Mouse (Mus musculus): Measurements from ENCODE around the gene Snapc3. TPM values are rescaled to one million over a fixed set of nuclear protein-coding genes. Genes with fewer than 3 reads are reported as not detected.
A peak's percentile ranks its signal among the peaks of the same experiment; 100 is the strongest.

The Snapc3 gene
- polyA plus RNA-seq, 1 experiment from 2014 or later, result 75.3 TPM

- Histone ChIP-seq H3K9me3 (no peaks in the 10 kb centered on the region), H3K4me3 (no peak overlapping the region), H3K27me3 (replicated peaks) (no peaks in the 10 kb centered on the region), H3K9ac (no peak overlapping the region), H3K4me2 (no peak overlapping the region), H3K4me1 (no peaks in the 10 kb centered on the region), H3K36me3 (replicated peaks) (no peaks in the 10 kb centered on the region), H3K27ac (no peak overlapping the region)
- ATAC-seq (replicated peaks), result no peak
- 75% methylated on average over 9 of the region's 9 CpGs for WGBS
Observed at GRCm38 (mm10) chr4:83396996-83397770, 20.3 kb upstream of the Snapc3 start.

GRCm38 (mm10) chr4:83398527-83398926, 19.0 kb upstream of the Snapc3 start:
- 85% methylated on average over 2 of the region's 2 CpGs for WGBS
- no peak overlapping the region for H3K9ac ChIP-seq
- H3K4me1 ChIP-seq, result no peaks in the 10 kb centered on the region

GRCm38 (mm10) chr4:83400691-83401595, 16.6 kb upstream of the Snapc3 start:
- Histone ChIP-seq H3K4me2 (no peak overlapping the region), H3K9me3 (no peaks in the 10 kb centered on the region; the same call in 1 of the 2 replicates), H3K4me3 (no peak overlapping the region), H3K4me1 (no peaks in the 10 kb centered on the region), H3K36me3 (replicated peaks) (no peaks in the 10 kb centered on the region), H3K27me3 (replicated peaks) (no peaks in the 10 kb centered on the region), H3K9ac (no peak overlapping the region), H3K27ac (no peak overlapping the region)
- WGBS, result 88% methylated on average over 7 of the region's 7 CpGs
- ATAC-seq (replicated peaks), result no peak

More at GRCm38 (mm10) chr4:83398527-83398926, 19.0 kb upstream of the Snapc3 start:
- ATAC-seq (replicated peaks), result peak; percentile 42; the same call in 1 of the 2 replicates
- Histone ChIP-seq H3K36me3 (replicated peaks) (no peaks in the 10 kb centered on the region), H3K27me3 (replicated peaks) (no peaks in the 10 kb centered on the region), H3K4me2 (no peak overlapping the region), H3K9me3 (no peaks in the 10 kb centered on the region; the same call in 1 of the 2 replicates), H3K4me3 (no peak overlapping the region), H3K27ac (no peak overlapping the region)

- Histone ChIP-seq H3K4me2 (no peak overlapping the region), H3K4me3 (no peak overlapping the region), H3K27me3 (replicated peaks) (no peaks in the 10 kb centered on the region), H3K4me1 (no peaks in the 10 kb centered on the region), H3K36me3 (replicated peaks) (no peaks in the 10 kb centered on the region), H3K27ac (no peak overlapping the region), H3K9me3 (no peaks in the 10 kb centered on the region; the same call in 1 of the 2 replicates), H3K9ac (no peak overlapping the region)
- ATAC-seq (replicated peaks), result no peak
Observed at GRCm38 (mm10) chr4:83401712-83402111, 15.8 kb upstream of the Snapc3 start.

- WGBS, result 91% methylated on average over 6 of the region's 6 CpGs
- no peak overlapping the region for H3K4me3 ChIP-seq
- no peak for ATAC-seq (replicated peaks)
- no peak overlapping the region for H3K27ac ChIP-seq
- no peak overlapping the region for H3K9ac ChIP-seq
- H3K36me3 ChIP-seq (replicated peaks), result no peaks in the 10 kb centered on the region
- no peaks in the 10 kb centered on the region for H3K27me3 ChIP-seq (replicated peaks)
- no peaks in the 10 kb centered on the region for H3K4me1 ChIP-seq
- H3K4me2 ChIP-seq, result no peak overlapping the region
- peaks cover 3% of the 10 kb centered on the region for H3K9me3 ChIP-seq
Observed at GRCm38 (mm10) chr4:83407688-83408087, 9.8 kb upstream of the Snapc3 start.

- Histone ChIP-seq H3K4me3 (no peak overlapping the region), H3K9me3 (peaks cover 3% of the 10 kb centered on the region; the same call in 1 of the 2 replicates), H3K9ac (no peak overlapping the region), H3K27ac (no peak overlapping the region), H3K36me3 (replicated peaks) (no peaks in the 10 kb centered on the region), H3K27me3 (replicated peaks) (no peaks in the 10 kb centered on the region), H3K4me1 (no peaks in the 10 kb centered on the region), H3K4me2 (no peak overlapping the region)
- WGBS, result 99% methylated on average over 4 of the region's 4 CpGs
- ATAC-seq (replicated peaks), result no peak
Observed at GRCm38 (mm10) chr4:83409867-83410505, 7.5 kb upstream of the Snapc3 start.

- Histone ChIP-seq H3K27ac (no peak overlapping the region), H3K9ac (no peak overlapping the region), H3K36me3 (replicated peaks) (no peaks in the 10 kb centered on the region), H3K9me3 (peaks cover 3% of the 10 kb centered on the region; the same call in 1 of the 2 replicates), H3K4me3 (no peak overlapping the region), H3K4me1 (peaks cover 7% of the 10 kb centered on the region; the same call in 1 of the 2 replicates), H3K4me2 (no peak overlapping the region), H3K27me3 (replicated peaks) (no peaks in the 10 kb centered on the region)
- ATAC-seq (replicated peaks), result no peak
- 81% methylated on average over 3 of the region's 3 CpGs for WGBS
Observed at GRCm38 (mm10) chr4:83412060-83412459, 5.5 kb upstream of the Snapc3 start.

GRCm38 (mm10) chr4:83414241-83414824, 3.2 kb upstream of the Snapc3 start:
- Histone ChIP-seq H3K27ac (no peak overlapping the region), H3K4me1 (peaks cover 13% of the 10 kb centered on the region), H3K36me3 (replicated peaks) (no peaks in the 10 kb centered on the region), H3K4me3 (no peak overlapping the region), H3K27me3 (replicated peaks) (no peaks in the 10 kb centered on the region), H3K9me3 (no peaks in the 10 kb centered on the region), H3K9ac (no peak overlapping the region), H3K4me2 (no peak overlapping the region)
- no peak for ATAC-seq (replicated peaks)
- 80% methylated on average over 5 of the region's 5 CpGs for WGBS

GRCm38 (mm10) chr4:83417820-83418186, 279 bp downstream of the Snapc3 start:
- peak overlapping the region; percentile 51 for H3K4me2 ChIP-seq
- no peaks in the 10 kb centered on the region for H3K9me3 ChIP-seq
- H3K4me1 ChIP-seq, result peaks cover 22% of the 10 kb centered on the region
- peak overlapping the region; percentile 83 for H3K9ac ChIP-seq
- under 1% methylated on average over 30 of the region's 30 CpGs for WGBS
- ATAC-seq (replicated peaks), result peak; percentile 83
- no peaks in the 10 kb centered on the region for H3K27me3 ChIP-seq (replicated peaks)
- peak overlapping the region; percentile 86 for H3K27ac ChIP-seq
- no peaks in the 10 kb centered on the region for H3K36me3 ChIP-seq (replicated peaks)
- peak overlapping the region; percentile 79 for H3K4me3 ChIP-seq

- H3K4me1 ChIP-seq, result peaks cover 22% of the 10 kb centered on the region
- H3K4me2 ChIP-seq, result peak overlapping the region; percentile 51
- H3K27ac ChIP-seq, result no peak overlapping the region; the same call in 1 of the 2 replicates
- H3K4me3 ChIP-seq, result peak overlapping the region; percentile 79
- no peaks in the 10 kb centered on the region for H3K27me3 ChIP-seq (replicated peaks)
- no peaks in the 10 kb centered on the region for H3K36me3 ChIP-seq (replicated peaks)
- ATAC-seq (replicated peaks), result no peak
- WGBS, result 69% methylated on average over 2 of the region's 2 CpGs
- peak overlapping the region; percentile 83; the same call in 1 of the 2 replicates for H3K9ac ChIP-seq
- H3K9me3 ChIP-seq, result no peaks in the 10 kb centered on the region
Observed at GRCm38 (mm10) chr4:83418781-83419180, 1.3 kb downstream of the Snapc3 start.

GRCm38 (mm10) chr4:83423641-83424040, 6.1 kb downstream of the Snapc3 start:
- Histone ChIP-seq H3K4me1 (peaks cover 15% of the 10 kb centered on the region), H3K36me3 (replicated peaks) (peaks cover 12% of the 10 kb centered on the region; the same call in 1 of the 2 replicates), H3K27ac (no peak overlapping the region), H3K27me3 (replicated peaks) (no peaks in the 10 kb centered on the region), H3K4me3 (no peak overlapping the region), H3K9me3 (no peaks in the 10 kb centered on the region), H3K4me2 (no peak overlapping the region), H3K9ac (no peak overlapping the region)
- no peak for ATAC-seq (replicated peaks)
- WGBS, result 97% methylated on average over 6 of the region's 6 CpGs

Data from midbrain, embryonic 15.5 days (tissue).